Mouse (Mus musculus): ENCODE data around the gene Slc2a4. TPM values are rescaled to one million over a fixed set of nuclear protein-coding genes. Genes with fewer than 3 reads are reported as not detected.
"Not testable (repeated sequence)": the region's sequence is repeated elsewhere in the genome, so short reads cannot be mapped to it uniquely, and the experiment has no call there.

Slc2a4 gene
- polyA plus RNA-seq, 1 experiment from 2014 or later, result 25.9 TPM

DNA sequence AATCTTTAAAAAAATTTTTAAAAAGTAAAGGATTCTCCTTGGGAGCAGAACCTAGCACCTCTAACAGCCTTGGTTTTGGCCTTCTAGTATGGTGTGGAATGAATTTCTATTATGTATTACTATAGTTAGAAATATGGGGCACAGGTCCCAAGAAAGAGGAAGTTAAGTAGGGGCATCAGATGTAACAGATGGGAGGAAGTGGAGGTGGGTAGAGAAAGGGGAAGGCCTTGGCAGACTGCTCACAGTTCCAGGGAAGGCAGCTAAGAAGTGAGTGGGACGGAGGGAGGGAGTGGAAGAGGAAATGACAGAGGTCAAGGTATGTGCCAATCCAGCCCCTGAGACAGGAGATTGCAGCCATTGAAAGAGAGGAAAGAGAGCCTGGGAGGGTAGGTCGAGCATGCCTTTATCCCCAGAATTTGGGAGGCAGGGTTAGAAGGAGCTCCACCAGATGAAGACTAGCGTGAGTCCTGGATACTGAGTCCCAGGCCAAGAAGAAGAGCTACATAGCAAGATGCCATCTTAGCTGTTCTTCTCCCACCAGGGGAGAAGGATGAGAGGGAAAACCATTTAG, 16.9 kb downstream of the Slc2a4 start:
- no peak for ATAC-seq (ENCODE audit: insufficient number of reproducible peaks, low FRiP score)
- Histone ChIP-seq H3K27me3 (replicated peaks) (0 out of 2 replicates have a peak, but pooled peaks cover 2% of the 10 kb centered on the region), H3K36me3 (no peaks in the 10 kb centered on the region), H3K9me3 (replicated peaks) (no peaks in the 10 kb centered on the region), H3K4me1 (replicated peaks) (peaks cover 9% of the 10 kb centered on the region), H3K27ac (ENCODE audit: poor library complexity, severe bottlenecking) (no peak overlapping the region), H3K9ac (no peak overlapping the region), H3K4me2 (no peak overlapping the region), H3K4me3 (no peak overlapping the region)
- 58% methylated on average over 3 of the region's 3 CpGs for WGBS

DNA sequence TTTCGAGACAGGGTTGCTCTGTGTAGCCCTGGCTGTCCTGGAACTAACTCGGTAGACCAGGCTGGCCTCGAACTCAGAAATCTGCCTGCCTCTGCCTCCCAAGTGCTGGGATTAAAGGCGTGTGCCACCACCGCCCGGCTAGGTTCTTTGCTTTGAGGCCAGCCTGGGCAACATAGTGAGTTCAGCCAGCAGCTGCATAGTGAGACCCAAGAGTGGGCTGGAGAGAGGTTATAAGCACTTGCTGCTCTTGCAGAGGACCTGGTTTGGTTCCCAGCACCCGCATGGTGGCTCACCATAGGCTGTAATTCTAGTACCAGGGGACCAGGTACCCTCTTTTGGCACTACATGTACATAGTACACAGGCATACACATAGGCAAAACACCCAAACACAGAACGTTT, 17.8 kb downstream of the Slc2a4 start:
- not testable (repeated sequence) for H3K9ac ChIP-seq; ATAC-seq (ENCODE audit: insufficient number of reproducible peaks, low FRiP score); H3K4me1 ChIP-seq (replicated peaks); H3K27ac ChIP-seq (ENCODE audit: poor library complexity, severe bottlenecking); H3K36me3 ChIP-seq; H3K9me3 ChIP-seq (replicated peaks); H3K4me2 ChIP-seq; H3K4me3 ChIP-seq; H3K27me3 ChIP-seq (replicated peaks)
- 85% methylated on average over 8 of the region's 8 CpGs for WGBS

DNA sequence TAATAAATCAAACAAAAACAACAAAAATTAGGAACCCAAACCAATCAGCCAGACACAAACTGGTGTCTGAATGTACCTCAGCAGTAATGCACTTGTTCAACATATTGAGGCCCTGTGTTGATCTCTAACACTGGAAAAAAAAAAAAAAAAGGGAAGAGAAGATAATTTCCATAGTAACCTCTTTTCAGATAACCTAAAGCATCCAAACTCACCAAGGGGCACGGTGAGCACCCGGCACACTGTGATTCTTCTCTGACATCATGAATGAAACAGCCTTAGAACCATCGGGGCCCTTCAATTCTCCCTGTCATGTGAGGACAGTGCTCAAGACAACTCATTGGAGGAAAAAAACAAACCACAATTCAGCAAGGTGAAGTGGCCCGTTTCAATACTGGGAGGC, 18.3 kb downstream of the Slc2a4 start:
- 26% methylated on average over 4 of the region's 4 CpGs for WGBS
- no peak overlapping the region for H3K4me2 ChIP-seq
- H3K4me1 ChIP-seq (replicated peaks), result peaks cover 6% of the 10 kb centered on the region
- H3K4me3 ChIP-seq, result no peak overlapping the region
- H3K9ac ChIP-seq, result no peak overlapping the region
- no peak for ATAC-seq (ENCODE audit: insufficient number of reproducible peaks, low FRiP score)
- no peaks in the 10 kb centered on the region for H3K27me3 ChIP-seq (replicated peaks)
- H3K27ac ChIP-seq (ENCODE audit: poor library complexity, severe bottlenecking), result no peak overlapping the region
- H3K9me3 ChIP-seq (replicated peaks), result no peaks in the 10 kb centered on the region
- no peaks in the 10 kb centered on the region for H3K36me3 ChIP-seq

DNA sequence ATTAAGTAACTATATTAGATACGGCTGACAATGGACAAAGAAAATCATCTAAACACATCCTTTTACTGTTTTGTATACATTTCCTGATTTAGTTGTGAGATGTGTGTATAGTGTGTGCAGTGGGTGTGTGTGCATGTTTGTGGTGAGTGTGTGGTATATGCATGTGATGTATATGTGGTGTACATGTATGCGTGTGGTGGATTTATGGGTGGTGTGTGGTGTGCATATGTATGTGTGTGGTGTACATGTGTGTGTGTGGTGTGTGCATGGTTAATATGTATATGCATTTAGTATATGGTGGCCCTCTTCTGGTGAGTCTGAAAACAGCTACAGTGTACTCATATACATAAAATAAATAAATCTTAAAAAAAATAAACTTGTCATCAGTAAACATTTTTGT, 20.5 kb downstream of the Slc2a4 start:
- Histone ChIP-seq H3K4me3 (no peak overlapping the region), H3K27me3 (replicated peaks) (no peaks in the 10 kb centered on the region), H3K36me3 (no peaks in the 10 kb centered on the region), H3K9ac (no peak overlapping the region), H3K9me3 (replicated peaks) (no peaks in the 10 kb centered on the region), H3K27ac (ENCODE audit: poor library complexity, severe bottlenecking) (no peak overlapping the region), H3K4me1 (replicated peaks) (0 out of 2 replicates have a peak, but pooled peaks cover under 1% of the 10 kb centered on the region), H3K4me2 (no peak overlapping the region)
- WGBS, result 92% methylated on average over 2 of the region's 2 CpGs
- ATAC-seq (ENCODE audit: insufficient number of reproducible peaks, low FRiP score), result no peak

DNA sequence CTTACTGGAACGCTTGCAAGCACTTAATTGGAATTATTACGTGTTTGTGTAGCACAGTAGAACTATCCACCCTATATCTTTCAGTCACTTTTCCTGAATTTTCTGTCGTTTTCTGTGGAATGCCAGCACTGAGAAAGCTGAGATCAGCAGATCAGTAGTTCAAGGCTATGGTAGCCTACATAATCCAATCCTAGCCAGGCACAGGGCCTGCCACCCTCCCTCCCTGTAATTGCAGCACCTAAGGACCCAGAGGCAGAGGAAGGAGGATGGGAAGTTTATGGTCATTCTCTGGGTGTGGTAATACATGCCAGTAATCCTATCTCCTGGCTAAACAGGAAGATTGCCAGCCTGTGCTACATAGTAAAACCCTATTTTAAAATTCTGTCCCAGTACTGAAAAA, 25.2 kb downstream of the Slc2a4 start:
- peak overlapping the region; percentile 98; the same call in 1 of the 2 replicates for H3K27ac ChIP-seq (ENCODE audit: poor library complexity, severe bottlenecking)
- no peak overlapping the region for H3K4me3 ChIP-seq
- peaks cover 22% of the 10 kb centered on the region for H3K4me1 ChIP-seq (replicated peaks)
- H3K27me3 ChIP-seq (replicated peaks), result no peaks in the 10 kb centered on the region
- H3K9ac ChIP-seq, result no peak overlapping the region
- H3K36me3 ChIP-seq, result peaks cover 14% of the 10 kb centered on the region
- ATAC-seq (ENCODE audit: insufficient number of reproducible peaks, low FRiP score), result no peak
- H3K4me2 ChIP-seq, result no peak overlapping the region
- no peaks in the 10 kb centered on the region for H3K9me3 ChIP-seq (replicated peaks)
- WGBS, result 66% methylated on average over 3 of the region's 3 CpGs

DNA sequence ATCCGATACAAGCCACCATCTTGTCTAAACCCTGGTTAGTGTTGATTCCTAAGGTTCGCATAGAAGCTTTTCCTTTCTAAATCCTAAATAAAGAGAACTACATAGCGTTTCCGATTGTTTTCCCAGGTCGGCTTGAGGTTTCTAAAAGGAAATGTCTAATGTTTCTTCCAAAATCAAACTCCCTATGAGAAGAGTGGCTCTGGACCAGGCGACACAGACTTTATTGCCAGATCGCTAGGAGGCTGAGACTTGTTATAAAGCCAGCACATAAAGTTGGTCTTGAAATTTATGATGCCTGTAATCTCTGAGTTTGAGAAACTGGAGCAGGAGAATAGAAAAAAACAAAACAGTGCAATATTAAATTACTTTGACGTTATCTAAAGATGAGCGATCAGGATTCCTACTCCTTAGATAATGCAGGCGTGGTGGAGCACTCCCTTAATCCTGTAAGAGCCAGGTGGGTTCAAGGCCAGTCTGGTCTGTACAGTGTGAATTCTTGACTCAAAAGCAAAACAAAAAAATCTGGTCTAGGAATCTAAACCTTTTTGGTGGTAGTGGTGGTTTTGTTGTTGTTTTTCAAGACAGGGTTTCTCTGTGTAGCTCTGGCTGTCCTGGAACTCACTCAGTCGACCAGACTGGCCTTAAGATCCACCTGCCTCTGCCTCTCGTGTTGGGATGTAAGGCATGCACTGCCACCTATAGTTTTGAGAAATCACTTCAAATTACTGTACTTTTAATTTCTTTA, 25.8 kb downstream of the Slc2a4 start:
- Histone ChIP-seq H3K4me3 (peak overlapping the region; percentile 91), H3K27me3 (replicated peaks) (no peaks in the 10 kb centered on the region), H3K9ac (peak overlapping the region; percentile 77), H3K27ac (ENCODE audit: poor library complexity, severe bottlenecking) (peak overlapping the region; percentile 98), H3K4me1 (replicated peaks) (peaks cover 22% of the 10 kb centered on the region), H3K9me3 (replicated peaks) (no peaks in the 10 kb centered on the region), H3K36me3 (peaks cover 20% of the 10 kb centered on the region), H3K4me2 (peak overlapping the region; percentile 74)
- no peak for ATAC-seq (ENCODE audit: insufficient number of reproducible peaks, low FRiP score)
- WGBS, result 5% methylated on average over 12 of the region's 12 CpGs

DNA sequence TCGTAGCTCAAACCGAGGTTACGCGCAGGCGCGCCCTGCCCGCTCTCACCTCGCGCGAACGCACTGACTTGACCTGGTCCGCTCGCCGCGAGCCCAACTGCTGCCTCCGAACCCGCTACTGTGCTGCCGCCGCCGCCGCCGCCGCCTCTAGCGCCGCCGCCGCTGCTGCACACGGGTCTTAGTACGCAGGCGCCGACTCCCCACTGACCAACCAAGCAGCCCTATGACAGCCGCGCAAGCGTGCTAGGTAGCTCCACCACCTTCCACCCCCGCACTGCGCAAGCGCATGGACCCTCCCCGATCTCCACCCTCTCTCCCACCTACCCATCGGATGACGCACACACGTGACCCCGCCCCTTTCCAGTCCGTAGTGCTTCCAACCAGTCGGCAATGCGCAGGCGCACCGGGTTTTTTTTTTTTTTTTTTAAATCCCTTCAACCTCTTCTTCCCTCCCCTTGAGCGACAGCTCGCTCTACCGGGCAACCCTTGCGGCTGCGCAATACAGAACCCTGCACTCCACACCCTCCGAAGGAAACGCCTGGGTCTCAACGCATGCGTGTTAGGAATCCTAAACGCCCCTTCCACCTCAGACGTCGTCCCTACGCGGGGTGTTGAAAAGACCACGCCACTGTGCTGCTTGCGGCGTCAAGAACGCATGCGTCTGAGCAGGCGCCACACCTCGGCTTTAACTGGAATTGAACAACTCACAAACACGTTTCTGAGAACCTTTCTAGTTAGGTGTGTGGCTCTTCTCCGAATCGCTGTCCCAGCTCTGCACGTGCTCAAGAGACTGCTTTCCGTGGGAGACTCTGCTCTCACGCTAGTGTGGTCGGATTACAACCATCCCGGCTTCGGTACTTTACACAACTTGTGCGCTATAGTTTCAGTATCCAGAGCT, 26.6 kb downstream of the Slc2a4 start, which contains the start of gene Eif5a:
TSS of gene Eif5a (minus strand) at position 845 of the 898 bp plus-strand sequence.
- H3K27ac ChIP-seq (ENCODE audit: poor library complexity, severe bottlenecking), result peak within 1 kb of the TSS; percentile 98
- peak; percentile 96 for ATAC-seq (ENCODE audit: insufficient number of reproducible peaks, low FRiP score)
- H3K4me3 ChIP-seq, result peak within 1 kb of the TSS; percentile 91
- H3K9me3 ChIP-seq (replicated peaks), result no peaks in the 10 kb centered on the region
- H3K27me3 ChIP-seq (replicated peaks), result no peaks in the 10 kb centered on the region
- H3K4me2 ChIP-seq, result peak within 1 kb of the TSS; percentile 81
- peaks cover 28% of the 10 kb centered on the region for H3K36me3 ChIP-seq
- under 1% methylated on average over 75 of the region's 78 CpGs for WGBS
- peaks cover 22% of the 10 kb centered on the region for H3K4me1 ChIP-seq (replicated peaks)
- H3K9ac ChIP-seq, result peak within 1 kb of the TSS; percentile 99

DNA sequence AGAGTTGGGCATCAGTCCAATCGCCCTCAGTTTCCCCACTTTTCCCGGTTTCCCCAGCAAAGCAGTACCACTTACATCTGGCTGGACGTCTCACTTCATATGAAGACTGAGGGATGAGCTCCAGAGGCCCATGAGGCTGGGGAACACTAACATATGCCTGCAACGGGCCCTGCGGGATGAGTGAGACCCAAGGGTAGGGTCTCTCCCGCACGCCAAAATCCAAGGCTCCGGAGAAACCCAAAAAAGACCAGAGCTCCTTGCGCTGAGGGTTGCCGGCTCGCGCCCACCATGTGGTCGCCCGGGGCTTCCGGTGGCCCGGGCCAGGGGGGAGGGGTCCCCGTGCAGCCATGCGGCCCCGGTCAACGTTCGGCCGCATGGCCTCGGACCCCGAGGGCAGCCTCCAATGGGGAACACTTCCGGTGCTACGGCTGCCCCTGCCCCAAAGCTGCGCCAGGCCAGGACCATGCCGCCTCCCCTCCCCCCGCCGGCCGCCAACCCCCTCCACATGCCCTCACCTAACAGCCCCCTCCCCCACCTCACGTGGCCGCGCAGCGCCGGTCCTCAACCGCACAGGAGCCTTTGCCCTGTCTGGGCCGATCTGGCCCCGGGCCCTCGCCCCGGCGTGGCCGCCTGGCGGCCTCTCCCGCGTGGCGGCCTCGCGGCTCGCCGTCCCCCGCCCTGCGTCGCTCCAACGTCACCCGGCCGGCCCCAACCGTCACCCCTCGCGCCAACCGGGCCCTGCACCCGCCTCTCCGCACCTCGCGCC, 27.5 kb downstream of the Slc2a4 start:
- peak overlapping the region; percentile 81 for H3K4me2 ChIP-seq
- H3K9ac ChIP-seq, result peak overlapping the region; percentile 99
- no peaks in the 10 kb centered on the region for H3K9me3 ChIP-seq (replicated peaks)
- no peaks in the 10 kb centered on the region for H3K27me3 ChIP-seq (replicated peaks)
- peak overlapping the region; percentile 97 for H3K27ac ChIP-seq (ENCODE audit: poor library complexity, severe bottlenecking)
- WGBS, result under 1% methylated on average over 61 of the region's 65 CpGs
- H3K4me1 ChIP-seq (replicated peaks), result peaks cover 32% of the 10 kb centered on the region
- peaks cover 38% of the 10 kb centered on the region for H3K36me3 ChIP-seq
- peak overlapping the region; percentile 91 for H3K4me3 ChIP-seq
- peak; percentile 16 for ATAC-seq (ENCODE audit: insufficient number of reproducible peaks, low FRiP score)

DNA sequence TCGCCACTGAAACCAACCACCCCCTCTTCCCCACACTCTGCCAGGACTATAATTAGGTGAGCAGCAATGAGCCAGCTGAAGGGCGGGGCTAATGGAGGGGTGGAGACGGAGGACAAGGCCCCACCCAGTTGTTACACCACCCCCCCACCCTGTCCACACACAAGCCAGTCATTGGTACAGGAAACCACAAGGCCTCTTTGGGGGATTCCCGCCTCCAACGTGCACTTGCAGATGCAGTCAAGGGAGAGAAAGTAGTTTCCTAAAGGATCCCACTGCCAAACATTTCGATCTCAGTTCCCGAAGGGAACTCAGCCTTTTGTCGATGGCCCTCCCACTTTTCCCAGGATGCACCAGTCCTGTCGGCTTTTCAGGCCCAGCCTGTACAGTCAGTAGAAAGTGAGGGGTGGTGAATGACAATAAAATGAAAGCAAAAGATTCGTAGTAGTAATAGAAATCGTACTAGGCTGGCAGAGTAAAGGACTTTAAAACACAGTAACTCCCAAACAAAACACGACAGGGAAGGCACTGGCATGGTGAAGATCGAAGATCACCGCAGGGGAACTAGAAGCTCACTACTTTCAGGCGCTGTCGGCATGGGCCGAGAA, 28.2 kb downstream of the Slc2a4 start:
- H3K9ac ChIP-seq, result peak overlapping the region; percentile 99
- H3K27me3 ChIP-seq (replicated peaks), result no peaks in the 10 kb centered on the region
- no peaks in the 10 kb centered on the region for H3K9me3 ChIP-seq (replicated peaks)
- H3K4me3 ChIP-seq, result peak overlapping the region; percentile 91
- peak; percentile 55 for ATAC-seq (ENCODE audit: insufficient number of reproducible peaks, low FRiP score)
- H3K27ac ChIP-seq (ENCODE audit: poor library complexity, severe bottlenecking), result peak overlapping the region; percentile 97
- peaks cover 38% of the 10 kb centered on the region for H3K4me1 ChIP-seq (replicated peaks)
- H3K36me3 ChIP-seq, result peaks cover 44% of the 10 kb centered on the region
- peak overlapping the region; percentile 81 for H3K4me2 ChIP-seq
- 1% methylated on average over 17 of the region's 17 CpGs for WGBS

DNA sequence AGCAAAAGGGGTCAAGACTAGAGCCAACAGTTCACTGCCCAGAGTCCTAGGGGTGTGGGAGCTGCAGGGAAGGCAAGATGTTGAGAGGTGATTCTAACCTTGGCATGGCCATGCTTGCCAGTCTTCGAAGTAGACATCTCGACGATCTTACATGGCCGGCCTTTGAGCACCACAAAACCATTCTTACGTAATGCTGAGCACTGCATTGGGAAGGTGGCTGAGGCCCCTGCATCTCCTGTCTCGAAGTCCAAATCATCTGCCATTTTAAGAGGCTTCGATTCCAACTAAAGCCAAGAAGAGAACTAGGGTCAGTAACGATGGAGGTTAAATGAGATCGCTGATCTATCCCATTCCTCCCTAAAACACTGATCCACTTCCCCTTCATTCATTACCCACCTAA, 28.9 kb downstream of the Slc2a4 start:
- ATAC-seq (ENCODE audit: insufficient number of reproducible peaks, low FRiP score), result no peak
- Histone ChIP-seq H3K27ac (ENCODE audit: poor library complexity, severe bottlenecking) (peak overlapping the region; percentile 97), H3K9ac (peak overlapping the region; percentile 99), H3K27me3 (replicated peaks) (no peaks in the 10 kb centered on the region), H3K4me2 (peak overlapping the region; percentile 81), H3K4me1 (replicated peaks) (peaks cover 44% of the 10 kb centered on the region), H3K36me3 (peaks cover 45% of the 10 kb centered on the region), H3K9me3 (replicated peaks) (no peaks in the 10 kb centered on the region), H3K4me3 (peak overlapping the region; percentile 91)
- 78% methylated on average over 9 of the region's 9 CpGs for WGBS

Measured in heart, embryonic 12.5 days (tissue).